Mouse (Mus musculus) right cerebral cortex, adult 2 months (tissue): ENCODE data around the gene Tubb2a.
A peak's percentile ranks its signal among the peaks of the same experiment; 100 is the strongest.

Experiments used
- DNase-seq, 2 experiments: peaks; one replicate each; pipeline ENCODE4 v3.0.0; 2021 to 2022; ENCODE audit warnings: low spot score in 2 of 2

Gene Tubb2a

DNA sequence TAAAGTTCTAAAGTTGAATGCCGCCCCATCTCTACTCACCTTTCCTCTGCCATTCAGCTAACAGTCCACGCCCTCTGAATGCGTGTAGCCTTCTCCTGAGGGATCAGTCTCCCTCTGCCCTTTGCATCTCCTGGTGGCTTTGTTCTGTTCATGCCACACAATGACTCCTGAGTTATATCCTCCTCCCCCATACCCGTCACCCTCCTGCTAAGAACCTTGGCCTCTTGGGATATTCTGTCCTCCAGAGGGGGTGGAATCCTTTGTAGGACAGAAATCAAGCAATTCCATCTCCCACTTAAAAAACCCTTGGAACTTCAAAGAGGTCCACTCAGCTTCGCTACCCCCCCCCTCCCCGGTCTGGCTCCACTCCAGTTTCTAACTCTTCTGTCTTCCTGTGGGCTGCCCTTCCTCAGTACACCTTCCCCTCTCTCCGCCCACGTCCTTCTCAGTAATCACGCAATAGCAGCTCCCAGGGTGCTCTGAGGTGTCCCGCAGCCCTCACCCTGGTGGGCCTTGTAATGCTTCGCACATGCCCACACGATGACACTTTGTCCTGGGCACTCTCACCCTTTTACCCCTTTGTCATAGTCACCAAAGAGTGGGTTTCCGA, 24.0 kb downstream of the Tubb2a start:
- DNase-seq = no peak

DNA sequence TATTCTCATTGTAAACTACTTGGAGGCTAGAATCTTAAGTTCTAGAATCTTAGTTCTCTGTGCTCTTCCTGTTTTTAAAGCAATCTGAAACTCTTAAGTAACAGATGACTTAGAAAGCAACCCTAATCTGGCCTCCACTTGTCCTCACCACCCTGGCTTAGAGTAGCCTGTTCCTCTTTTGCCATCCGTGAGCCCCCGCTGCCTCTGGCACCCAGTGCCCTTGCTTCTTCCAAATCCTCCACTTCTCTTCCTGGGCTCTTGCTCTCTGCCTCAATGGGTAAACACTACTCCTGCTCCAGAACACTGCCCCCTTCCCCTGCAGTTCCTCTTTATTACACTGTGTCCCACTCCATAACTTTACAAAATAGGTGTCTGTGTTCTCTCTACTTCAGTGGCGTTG, 26.1 kb downstream of the Tubb2a start:
- DNase-seq = no peak

GRCm38 (mm10) chr13:34050479-34050878, 27.3 kb downstream of the Tubb2a start:
- peak; percentile 72 to 74 for DNase-seq

GRCm38 (mm10) chr13:34047526-34047925, 30.3 kb downstream of the Tubb2a start:
- DNase-seq = no peak

DNA sequence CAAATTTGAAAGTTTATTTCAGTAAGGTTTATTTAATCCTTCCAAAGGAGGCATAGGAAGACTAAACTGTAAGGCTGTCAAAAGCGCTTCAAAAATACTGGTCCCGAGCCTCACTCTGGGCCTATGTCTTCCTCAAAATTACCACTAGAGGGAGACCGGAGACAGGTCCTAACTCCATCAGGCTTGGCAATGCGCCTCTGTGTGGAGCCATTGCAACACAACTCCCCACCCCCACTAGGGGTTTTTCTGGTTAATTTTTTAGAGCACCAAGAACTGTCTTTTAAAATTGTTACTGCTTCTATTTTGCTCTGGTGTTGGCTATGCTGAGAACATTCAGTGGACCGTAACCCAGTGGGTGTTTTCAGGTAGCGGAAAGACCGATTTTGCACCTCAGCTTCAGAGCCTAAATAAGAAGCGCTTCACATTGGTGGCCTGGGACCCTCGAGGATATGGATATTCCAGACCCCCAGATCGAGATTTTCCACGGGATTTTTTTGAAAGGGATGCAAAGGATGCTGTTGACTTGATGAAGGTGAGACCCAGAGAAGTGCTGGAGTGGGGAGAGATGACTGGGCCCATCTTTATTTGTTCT, 31.3 kb downstream of the Tubb2a start:
- peak; percentile 81 to 82 for DNase-seq

- no peak for DNase-seq
Measured at GRCm38 (mm10) chr13:34045511-34046249, 32.1 kb downstream of the Tubb2a start.

GRCm38 (mm10) chr13:34043716-34044393, 34.0 kb downstream of the Tubb2a start:
- no peak for DNase-seq

GRCm38 (mm10) chr13:34040091-34040490, 37.7 kb downstream of the Tubb2a start:
- DNase-seq = no peak

DNA sequence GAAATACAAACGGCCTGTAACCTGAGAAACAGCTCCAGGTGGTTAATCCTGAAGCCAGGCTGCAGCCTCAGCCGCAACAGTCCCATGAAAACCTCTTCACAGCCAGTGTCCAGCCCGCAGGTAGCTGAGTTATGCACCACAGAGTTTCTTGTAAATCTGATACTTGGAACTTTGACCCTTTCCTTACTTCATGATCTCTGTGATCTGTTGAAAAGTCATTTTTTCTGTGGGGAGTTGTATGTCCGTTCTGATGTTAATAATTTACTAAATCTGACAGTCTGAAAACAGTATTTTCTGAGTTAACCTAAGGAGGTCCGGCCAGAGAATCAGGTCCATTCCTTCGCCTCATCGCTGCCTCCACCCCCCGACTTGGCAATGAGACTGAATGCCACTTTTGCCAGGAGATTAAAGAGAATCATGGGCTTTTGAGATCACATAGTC, 38.9 kb downstream of the Tubb2a start:
- DNase-seq = no peak

- no peak for DNase-seq
Measured at GRCm38 (mm10) chr13:34038056-34038432, 39.8 kb downstream of the Tubb2a start.

DNA sequence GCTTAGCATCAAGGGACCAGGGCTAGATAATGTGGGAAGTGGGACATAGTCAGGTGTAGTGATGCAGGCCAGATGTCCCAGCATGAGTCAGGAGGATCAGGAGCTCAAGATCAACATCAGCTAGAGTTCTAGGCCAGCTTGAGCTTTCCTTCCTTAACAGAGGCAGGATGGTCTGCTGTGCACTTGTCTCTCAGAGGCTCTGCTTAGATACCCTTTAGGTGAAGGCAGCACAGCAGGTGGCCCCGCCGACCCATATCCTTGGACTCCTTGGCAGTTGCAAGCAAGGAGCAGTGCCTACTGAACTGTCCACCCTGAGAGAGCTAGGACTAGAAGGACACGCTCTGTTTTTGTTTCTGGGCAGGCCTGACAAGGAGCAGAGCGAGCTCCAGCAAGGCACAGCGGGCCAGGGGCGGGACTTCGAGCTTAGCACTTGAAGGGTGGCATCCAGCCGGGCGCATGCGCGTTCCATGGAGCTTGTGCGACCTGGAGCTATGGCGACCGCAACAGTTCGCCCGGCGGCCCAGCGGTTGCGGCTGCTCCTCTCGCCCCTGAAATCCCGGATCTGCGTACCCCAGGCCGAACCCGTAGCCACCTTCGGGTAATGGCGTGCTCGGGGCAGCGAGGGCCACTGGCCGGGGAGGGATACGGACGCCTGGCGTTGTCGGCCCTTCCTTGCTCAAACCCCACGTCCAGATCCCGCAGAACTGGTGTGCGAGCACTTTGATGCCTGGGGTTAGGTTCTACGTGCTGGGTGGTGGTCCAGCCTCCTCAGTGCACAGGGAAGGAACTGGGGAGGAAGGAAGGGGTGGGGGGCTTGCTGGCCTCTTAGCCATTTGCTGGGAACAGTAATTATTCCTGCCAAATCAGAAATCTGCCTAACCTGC, 40.4 kb downstream of the Tubb2a start, which contains the start of gene Bphl:
Gene Bphl, plus strand, starts transcription at position 426 of the 884 bp plus-strand sequence.
- peak; percentile 92 to 96 for DNase-seq

- DNase-seq = no peak
Measured at GRCm38 (mm10) chr13:34036726-34037125, 41.1 kb downstream of the Tubb2a start.

- DNase-seq = no peak
Measured at GRCm38 (mm10) chr13:34035424-34035823, 42.4 kb downstream of the Tubb2a start.

DNA sequence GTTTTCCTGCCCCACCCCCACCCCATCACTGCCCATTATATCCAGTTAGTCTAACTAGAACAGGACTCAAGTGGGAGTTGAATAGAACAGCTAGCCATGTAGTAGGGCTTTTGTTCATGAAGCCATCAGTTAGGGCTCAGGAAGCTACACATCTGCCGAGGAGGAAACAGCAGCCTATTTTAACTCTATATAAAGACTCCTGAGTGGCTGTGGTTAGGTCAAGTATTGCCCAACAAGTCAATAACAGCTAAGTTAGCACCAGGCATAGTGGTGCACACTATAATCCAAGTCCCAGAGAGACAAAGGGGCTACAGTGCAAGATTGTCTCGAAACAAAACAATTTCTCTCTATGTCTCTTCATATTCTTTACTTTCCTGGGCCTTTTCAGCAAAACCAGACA, 45.8 kb downstream of the Tubb2a start:
- DNase-seq = no peak
